Mouse (Mus musculus) hindbrain, embryonic 14.5 days (tissue): Measurements from ENCODE around the gene Nr2e1. TPM values are rescaled to one million over a fixed set of nuclear protein-coding genes. Genes with fewer than 3 reads are reported as not detected.

Experiments used
- ATAC-seq: fragments of 200-750 bp; cut with Nextera tagmentation; 2 replicates; pipeline ENCODE4 v1.8.0; 2017; ENCODE audit warnings: moderate number of reproducible peaks, mild to moderate bottlenecking, moderate TSS enrichment, moderate library complexity; ENCODE audit not compliant: low FRiP score
- DNase-seq: peaks from one replicate; pipeline ENCODE4 v3.0.0-alpha.2; 2015; ENCODE audit warnings: low spot score
- H3K27ac ChIP-seq: fragments of 300-500 bp; sonication (generic); 2 replicates; pipeline ENCODE4 v1.5.1; 2014; ENCODE audit warnings: mild to moderate bottlenecking, moderate library complexity
- H3K27me3 ChIP-seq: fragments of 300-500 bp; sonication (generic); 2 replicates; pipeline ENCODE4 v1.6.1; 2014; ENCODE audit warnings: mild to moderate bottlenecking, low read length, mixed read lengths; ENCODE audit not compliant: control insufficient read depth, insufficient read depth
- H3K36me3 ChIP-seq: fragments of 300-500 bp; sonication (generic); replicated peaks from 2 replicates; pipeline ENCODE4 v1.6.1; 2014; ENCODE audit not compliant: control insufficient read depth, insufficient read depth
- H3K4me1 ChIP-seq: fragments of 300-500 bp; sonication (generic); replicated peaks from 2 replicates; pipeline ENCODE4 v1.6.1; 2014; ENCODE audit warnings: antibody characterized with exemption, low read length, mixed read lengths; ENCODE audit not compliant: control insufficient read depth, insufficient read depth
- H3K4me2 ChIP-seq: fragments of 300-500 bp; sonication (generic); replicated peaks from 2 replicates; pipeline ENCODE4 v1.6.1; 2014; ENCODE audit warnings: mild to moderate bottlenecking, moderate library complexity
- H3K4me3 ChIP-seq: fragments of 300-500 bp; sonication (generic); replicated peaks from 2 replicates; pipeline ENCODE4 v1.5.1; 2014; ENCODE audit warnings: mild to moderate bottlenecking, low read length
- H3K9ac ChIP-seq: fragments of 300-500 bp; sonication (generic); 2 replicates; pipeline ENCODE4 v1.6.1; 2014
- H3K9me3 ChIP-seq: fragments of 300-500 bp; sonication (generic); 2 replicates; pipeline ENCODE4 v1.6.1; 2016; ENCODE audit warnings: low read length; ENCODE audit not compliant: control insufficient read depth
- WGBS: fragments of 180-500 bp; shearing (Covaris S2); extraction: QIAGEN DNeasy Blood & Tissue Kit; methylation state at CpG from one replicate; pipeline ENCODE4 v1.1.7; 2014; 5-methylcytosine and 5-hydroxymethylcytosine counted together
- polyA plus RNA-seq: library from polyadenylated mRNA; unstranded; fragments of >200 nt; fragmentation: Nextera tagmentation; extraction: Ambion mirVana; gene quantifications from 2 replicates; pipeline ENCODE4 v1.2.1, GENCODE M21; 2014

The Nr2e1 gene
- polyA plus RNA-seq: 0.23 TPM in 1 of 2 replicates, not detected in the other

DNA sequence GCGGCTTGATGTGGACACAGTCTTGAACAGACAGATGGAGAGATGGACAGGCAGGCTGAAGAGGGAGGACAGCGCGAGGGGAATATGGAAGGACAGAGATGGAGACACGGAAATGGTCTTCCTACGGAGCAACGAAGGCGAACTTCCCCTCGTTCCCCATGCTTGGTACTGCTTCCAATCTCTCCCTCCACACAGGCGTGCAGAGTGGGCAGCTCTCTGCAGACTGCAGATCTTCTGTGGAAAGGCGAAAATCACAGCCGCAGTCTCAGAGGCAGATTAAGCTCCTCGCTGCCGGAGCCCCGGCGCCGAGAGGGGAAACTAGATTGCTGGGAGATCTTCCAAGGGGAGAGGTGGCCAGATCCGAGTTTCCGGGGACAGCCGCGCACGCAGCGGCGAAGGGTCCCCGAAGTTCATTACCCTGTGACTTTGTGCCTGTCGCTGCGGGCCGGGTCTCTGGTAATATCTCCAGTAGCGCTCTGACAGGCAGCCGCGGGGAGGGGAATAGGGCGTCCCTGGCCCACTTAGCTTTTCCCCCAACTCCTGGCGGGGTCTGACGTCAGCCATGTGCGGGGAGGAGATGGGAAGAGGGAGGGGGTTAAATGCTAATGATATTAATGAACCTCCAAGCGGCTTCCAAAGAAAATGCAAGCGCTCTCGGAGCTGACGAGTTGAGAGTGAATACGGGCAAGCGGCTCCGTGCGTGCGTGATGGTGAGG, at the start of gene Nr2e1, which contains the start of gene Ostm1:
TSS of gene Nr2e1 (minus strand) at position 476 of the 716 bp plus-strand sequence.
TSS of gene Ostm1 (plus strand) at position 666 of the 716 bp plus-strand sequence.
- Histone ChIP-seq H3K9me3 (peaks cover 5% of the 10 kb centered on the region; the same call in 1 of the 2 replicates), H3K9ac (no peak within 1 kb of the TSS), H3K4me1 (peaks cover 17% of the 10 kb centered on the region), H3K27ac (no peak within 1 kb of the TSS), H3K36me3 (no peaks in the 10 kb centered on the region), H3K4me3 (peak within 1 kb of the TSS; percentile 14), H3K4me2 (peak within 1 kb of the TSS; percentile 35), H3K27me3 (peaks cover 98% of the 10 kb centered on the region)
- ATAC-seq: no peak
- no peak for DNase-seq
- under 1% methylated on average over 43 of the region's 43 CpGs for WGBS

DNA sequence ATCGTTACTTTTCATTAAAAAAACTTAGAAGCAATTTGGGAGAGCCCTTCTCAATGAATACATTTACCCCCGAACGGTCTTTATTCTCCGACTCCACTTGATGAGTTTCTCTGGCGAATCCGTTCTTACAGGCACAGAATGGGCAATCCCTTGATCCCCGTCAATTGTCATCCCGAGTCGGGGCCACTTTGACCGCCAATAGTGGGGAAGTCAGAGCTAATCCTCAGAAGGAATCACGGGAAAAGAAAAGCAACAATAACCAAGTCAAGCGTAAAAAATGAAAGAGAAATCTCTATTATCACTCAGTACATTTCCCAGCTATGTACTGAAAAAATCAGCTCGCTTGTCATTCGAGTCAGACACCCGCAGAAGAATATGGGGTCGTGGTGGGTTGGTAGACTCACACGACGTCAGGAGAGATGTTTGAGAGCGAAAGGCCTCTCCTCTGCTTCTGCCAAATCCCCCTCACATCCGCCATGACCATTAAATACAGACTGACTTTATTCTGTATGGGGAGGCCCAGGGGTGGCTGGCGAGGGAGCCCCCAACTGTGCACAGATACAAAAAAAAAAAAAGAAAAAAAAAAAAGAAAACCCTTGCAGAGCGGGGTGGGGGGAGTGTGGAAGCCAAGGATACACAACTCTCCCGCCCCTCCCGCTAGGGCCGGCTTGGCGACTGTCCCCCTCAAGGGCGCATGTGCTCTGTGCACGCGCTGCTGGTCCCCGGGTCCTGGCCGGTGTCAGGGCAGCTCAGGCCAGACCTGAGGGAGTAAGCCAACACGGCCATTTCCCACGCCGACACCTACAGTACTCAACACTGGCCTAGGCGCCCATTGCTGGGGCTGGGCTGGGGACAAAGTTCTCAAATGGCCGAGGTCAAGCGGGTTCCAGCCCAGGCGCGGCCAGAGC, 49.3 kb upstream of the Nr2e1 start:
- H3K9ac ChIP-seq: no peak overlapping the region
- H3K36me3 ChIP-seq: no peaks in the 10 kb centered on the region
- peaks cover 96% of the 10 kb centered on the region for H3K27me3 ChIP-seq
- H3K9me3 ChIP-seq: no peaks in the 10 kb centered on the region
- H3K4me2 ChIP-seq: peak overlapping the region; percentile 13
- 0 out of 2 replicates have a peak, but pooled peaks cover 8% of the 10 kb centered on the region for H3K4me1 ChIP-seq
- ATAC-seq: 0 out of 2 replicates have a peak, but pooled peaks have one; percentile 28
- peak overlapping the region; percentile 6; the same call in 1 of the 2 replicates for H3K4me3 ChIP-seq
- WGBS: under 1% methylated on average over 39 of the region's 39 CpGs
- DNase-seq: peak; percentile 43
- no peak overlapping the region for H3K27ac ChIP-seq

DNA sequence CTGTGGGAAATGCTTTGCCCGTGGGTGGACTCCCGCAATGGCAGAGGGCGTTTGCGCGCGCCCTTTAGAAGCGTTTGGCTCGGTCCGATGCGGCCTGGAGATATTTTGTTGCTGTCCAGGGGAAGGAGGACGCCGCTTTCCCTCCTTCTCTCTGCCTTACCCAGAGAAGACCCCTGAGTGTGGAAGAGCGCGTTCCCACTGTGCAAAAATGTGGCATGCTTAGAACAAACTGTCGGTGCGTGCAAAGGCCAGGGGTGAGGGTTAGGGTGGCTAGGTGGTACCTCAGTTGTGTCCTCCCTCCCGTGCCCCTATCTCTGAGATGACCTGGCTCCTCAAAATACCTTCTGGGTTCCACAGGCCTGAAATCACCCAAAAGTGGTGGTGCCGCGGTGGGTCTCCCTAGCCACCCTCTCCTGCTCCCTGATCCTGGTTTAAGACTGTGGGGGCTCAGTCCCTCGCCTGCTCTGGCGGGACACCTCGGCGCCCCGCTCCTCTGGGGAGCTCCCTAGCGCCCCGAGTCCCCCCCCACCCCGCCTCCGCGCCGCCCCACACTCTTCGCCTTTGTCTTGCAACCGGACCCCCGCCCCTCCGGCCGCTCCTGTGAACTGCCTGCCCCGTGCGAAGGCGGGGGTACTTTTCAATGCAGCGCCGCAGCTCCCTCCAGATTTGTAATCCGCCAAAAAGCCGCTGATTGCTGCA, 48.5 kb upstream of the Nr2e1 start:
- no peak for ATAC-seq
- under 1% methylated on average over 42 of the region's 42 CpGs for WGBS
- Histone ChIP-seq H3K36me3 (no peaks in the 10 kb centered on the region), H3K27me3 (peaks cover 96% of the 10 kb centered on the region), H3K4me1 (0 out of 2 replicates have a peak, but pooled peaks cover 8% of the 10 kb centered on the region), H3K27ac (no peak overlapping the region), H3K4me2 (peak overlapping the region; percentile 13), H3K9ac (no peak overlapping the region), H3K4me3 (no peak overlapping the region), H3K9me3 (no peaks in the 10 kb centered on the region)
- DNase-seq: no peak

DNA sequence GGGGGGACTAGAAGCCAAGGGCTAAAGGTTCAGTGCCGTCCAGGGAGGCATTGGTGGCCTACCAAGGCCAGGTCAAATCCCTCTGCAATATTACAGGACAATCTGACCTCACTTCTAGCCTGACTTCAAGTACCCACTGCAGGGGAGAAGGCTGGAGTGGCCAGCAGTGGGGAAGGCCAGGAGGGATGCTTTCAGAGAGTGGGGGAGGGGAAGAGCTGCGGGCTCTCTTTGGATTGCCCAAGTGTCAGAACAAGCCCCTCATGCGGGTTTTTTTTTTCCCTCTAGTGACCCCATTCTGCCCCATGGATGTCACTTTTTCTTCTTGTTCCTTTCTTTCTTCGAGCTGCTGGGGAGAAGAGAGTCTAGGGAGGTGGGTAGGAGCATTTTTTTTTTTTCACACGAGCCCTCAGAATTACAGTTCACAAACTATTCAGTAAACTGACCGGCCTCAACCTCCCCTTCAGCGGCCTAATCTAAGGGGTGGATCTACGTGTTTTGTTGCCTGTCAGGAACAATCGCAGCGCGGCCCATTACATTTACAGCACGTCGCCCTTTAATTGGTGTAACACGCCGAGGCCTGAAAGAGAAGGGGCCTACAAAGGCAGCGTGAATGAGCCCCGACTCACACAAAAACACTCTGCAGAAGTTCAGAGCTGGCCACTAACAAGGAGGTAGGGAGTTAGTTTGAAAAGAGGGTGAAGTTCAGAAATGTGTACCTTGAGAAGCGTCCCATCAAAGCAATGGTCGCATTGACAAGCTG, 47.3 kb upstream of the Nr2e1 start:
- H3K4me1 ChIP-seq: 0 out of 2 replicates have a peak, but pooled peaks cover 6% of the 10 kb centered on the region
- no peaks in the 10 kb centered on the region for H3K9me3 ChIP-seq
- no peaks in the 10 kb centered on the region for H3K36me3 ChIP-seq
- no peak overlapping the region for H3K27ac ChIP-seq
- WGBS: 1% methylated on average over 19 of the region's 19 CpGs
- DNase-seq: no peak
- no peak overlapping the region for H3K4me3 ChIP-seq
- peaks cover 96% of the 10 kb centered on the region for H3K27me3 ChIP-seq
- no peak overlapping the region for H3K9ac ChIP-seq
- no peak overlapping the region for H3K4me2 ChIP-seq
- ATAC-seq: no peak

DNA sequence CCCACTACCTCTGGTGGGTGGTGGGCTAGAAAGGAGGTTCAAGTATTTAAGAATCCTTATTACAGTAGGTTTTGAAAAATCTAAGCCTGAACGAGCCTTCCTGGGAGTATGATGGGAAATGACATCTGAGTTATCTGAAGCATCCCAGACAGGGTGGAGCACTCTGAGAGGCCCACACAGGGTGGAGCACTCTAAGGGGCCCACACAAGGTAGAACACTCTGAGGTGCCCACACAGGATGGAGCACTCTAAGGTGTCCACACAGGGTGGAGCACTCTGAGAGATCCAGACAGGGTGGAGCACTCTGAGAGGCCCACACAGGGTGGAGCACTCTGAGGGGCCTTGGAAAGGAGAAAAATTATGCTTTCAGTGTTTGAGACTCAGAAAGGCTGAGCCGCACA, 42.5 kb upstream of the Nr2e1 start:
- Histone ChIP-seq H3K4me2 (no peak overlapping the region), H3K36me3 (no peaks in the 10 kb centered on the region), H3K27me3 (peaks cover 98% of the 10 kb centered on the region), H3K9me3 (no peaks in the 10 kb centered on the region), H3K4me1 (no peaks in the 10 kb centered on the region), H3K4me3 (no peak overlapping the region), H3K9ac (no peak overlapping the region), H3K27ac (no peak overlapping the region)
- WGBS: 86% methylated on average over 2 of the region's 2 CpGs
- DNase-seq (no peak), ATAC-seq (no peak)

DNA sequence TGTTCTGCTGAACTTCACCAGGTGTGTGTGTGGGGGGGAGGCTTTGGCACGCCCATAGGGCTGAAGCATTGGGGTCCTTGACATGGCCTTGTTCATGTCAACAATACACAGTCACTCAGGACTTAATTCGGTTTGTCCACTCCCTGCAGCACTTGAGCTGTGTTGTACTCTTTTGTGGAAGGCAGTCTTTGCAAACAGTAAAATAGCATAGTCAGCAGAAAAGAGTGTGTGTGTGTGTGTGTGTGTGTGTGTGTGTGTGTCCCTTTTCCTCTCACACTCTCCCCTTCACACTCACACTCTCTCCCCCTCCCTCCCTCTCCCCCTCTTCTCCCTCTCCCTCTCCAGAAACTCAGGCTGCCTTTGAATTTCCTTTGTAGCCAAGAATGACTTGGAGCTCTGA, 34.9 kb upstream of the Nr2e1 start:
- no peak overlapping the region for H3K4me3 ChIP-seq
- H3K27me3 ChIP-seq: peaks cover 99% of the 10 kb centered on the region
- no peak for DNase-seq
- H3K9me3 ChIP-seq: 0 out of 2 replicates have a peak, but pooled peaks cover 2% of the 10 kb centered on the region
- no peaks in the 10 kb centered on the region for H3K36me3 ChIP-seq
- no peak overlapping the region for H3K9ac ChIP-seq
- no peak for ATAC-seq
- peaks cover 5% of the 10 kb centered on the region; the same call in 1 of the 2 replicates for H3K4me1 ChIP-seq
- no peak overlapping the region for H3K27ac ChIP-seq
- H3K4me2 ChIP-seq: no peak overlapping the region
- 32% methylated on average over 2 of the region's 2 CpGs for WGBS

DNA sequence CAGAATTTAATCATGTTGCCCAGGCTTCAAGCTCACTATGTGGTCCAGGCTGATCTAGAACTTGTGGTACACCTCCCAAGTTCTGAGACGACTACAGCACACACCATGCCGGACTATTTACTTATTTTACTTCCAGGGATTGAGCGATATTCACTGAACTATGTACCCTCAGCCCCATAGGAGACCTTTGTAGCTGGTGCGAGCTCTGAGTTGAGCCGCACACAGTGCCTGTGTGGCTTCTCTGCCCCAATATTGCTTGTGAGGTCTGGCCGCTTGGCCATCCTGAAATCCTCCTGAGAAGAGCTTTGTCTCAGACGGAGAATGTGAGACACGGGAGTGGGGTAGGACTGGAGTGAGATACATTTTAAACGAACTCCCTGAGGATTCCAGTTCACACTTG, 31.3 kb upstream of the Nr2e1 start:
- peaks cover 95% of the 10 kb centered on the region for H3K27me3 ChIP-seq
- no peak for ATAC-seq
- H3K4me2 ChIP-seq: no peak overlapping the region
- no peak overlapping the region for H3K9ac ChIP-seq
- H3K4me1 ChIP-seq: peaks cover 5% of the 10 kb centered on the region; the same call in 1 of the 2 replicates
- 8% methylated on average over 9 of the region's 9 CpGs for WGBS
- H3K9me3 ChIP-seq: peaks cover 6% of the 10 kb centered on the region; the same call in 1 of the 2 replicates
- no peak for DNase-seq
- no peak overlapping the region for H3K27ac ChIP-seq
- no peaks in the 10 kb centered on the region for H3K36me3 ChIP-seq
- H3K4me3 ChIP-seq: no peak overlapping the region

DNA sequence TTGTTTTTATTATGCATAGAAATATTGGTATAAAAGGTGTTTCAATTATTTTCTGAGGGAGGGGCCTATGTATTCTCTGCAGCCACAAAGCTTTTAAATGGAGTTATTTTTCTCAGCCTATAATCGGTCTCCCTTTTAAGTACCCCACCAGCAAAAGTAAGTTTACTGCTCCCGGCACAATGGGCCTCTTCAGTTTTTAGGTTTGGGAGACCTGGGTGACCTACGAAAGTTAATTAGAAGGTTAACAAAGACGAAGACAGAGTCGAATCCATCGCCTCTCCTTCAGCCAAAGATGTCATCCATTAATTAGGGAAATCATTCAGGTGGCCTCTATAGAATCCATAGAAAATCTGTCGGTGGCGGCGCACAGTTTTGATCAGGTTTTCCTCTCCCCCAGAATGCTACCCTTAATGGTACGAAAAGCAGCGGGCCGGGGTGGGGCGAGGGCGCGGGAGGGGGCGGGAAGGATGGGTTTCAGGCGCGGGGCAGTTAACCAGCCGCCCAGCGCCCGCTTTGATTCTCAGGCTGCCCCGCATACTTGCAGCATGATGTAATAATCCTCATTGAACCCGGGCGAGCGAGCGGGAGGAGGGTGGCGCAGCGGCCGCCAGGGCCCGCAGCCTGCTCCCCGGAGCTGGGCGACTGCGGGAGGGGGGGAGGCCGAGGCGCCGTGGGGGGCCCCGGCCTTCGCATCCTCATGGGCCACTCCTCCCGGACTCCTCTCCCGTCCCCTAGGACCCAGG, 30.4 kb upstream of the Nr2e1 start:
- H3K4me1 ChIP-seq: peaks cover 5% of the 10 kb centered on the region; the same call in 1 of the 2 replicates
- DNase-seq (peak; percentile 44), ATAC-seq (peak; percentile 31; the same call in 1 of the 2 replicates)
- peaks cover 93% of the 10 kb centered on the region for H3K27me3 ChIP-seq
- under 1% methylated on average over 39 of the region's 40 CpGs for WGBS
- no peaks in the 10 kb centered on the region for H3K36me3 ChIP-seq
- peak overlapping the region; percentile 52 for H3K4me2 ChIP-seq
- H3K27ac ChIP-seq: no peak overlapping the region
- H3K9me3 ChIP-seq: peaks cover 6% of the 10 kb centered on the region; the same call in 1 of the 2 replicates
- H3K4me3 ChIP-seq: peak overlapping the region; percentile 23
- H3K9ac ChIP-seq: no peak overlapping the region
